Mouse (Mus musculus) stomach, postnatal 0 days (tissue): ENCODE results near the gene Tshz3. TPM values are rescaled to one million over a fixed set of nuclear protein-coding genes. Genes with fewer than 3 reads are reported as not detected.

Experiments
- ATAC-seq: fragments of 200-750 bp; cut with Nextera tagmentation; 2 replicates; pipeline ENCODE4 v1.8.0; 2017; ENCODE audit not compliant: low FRiP score, low TSS enrichment
- DNase-seq: peaks from one replicate; pipeline ENCODE4 v3.0.0-alpha.2; 2016; ENCODE audit warnings: low spot score
- H3K27ac ChIP-seq: fragments of 300-500 bp; sonication (generic); replicated peaks from 2 replicates; pipeline ENCODE4 v1.5.1; 2014; ENCODE audit warnings: mild to moderate bottlenecking, control low read depth
- H3K27me3 ChIP-seq: fragments of 300-500 bp; sonication (generic); 2 replicates; pipeline ENCODE4 v1.6.1; 2014; ENCODE audit warnings: low read length; ENCODE audit not compliant: control insufficient read depth, insufficient read depth
- H3K36me3 ChIP-seq: fragments of 300-500 bp; sonication (generic); 2 replicates; pipeline ENCODE4 v1.6.1; 2014; ENCODE audit warnings: low read length, mixed read lengths; ENCODE audit not compliant: control insufficient read depth, insufficient read depth
- H3K4me1 ChIP-seq: fragments of 300-500 bp; sonication (generic); replicated peaks from 2 replicates; pipeline ENCODE4 v1.6.1; 2014; ENCODE audit warnings: antibody characterized with exemption; ENCODE audit not compliant: control insufficient read depth, insufficient read depth
- H3K4me2 ChIP-seq: fragments of 300-500 bp; sonication (generic); replicated peaks from 2 replicates; pipeline ENCODE4 v1.6.1; 2014; ENCODE audit warnings: low read depth, mild to moderate bottlenecking, control low read depth, moderate library complexity
- H3K4me3 ChIP-seq: fragments of 300-500 bp; sonication (generic); 2 replicates; pipeline ENCODE4 v1.5.1; 2014; ENCODE audit warnings: low read depth, low read length, control low read depth
- H3K9ac ChIP-seq: fragments of 300-500 bp; sonication (generic); 2 replicates; pipeline ENCODE4 v1.6.1; 2014; ENCODE audit warnings: mild to moderate bottlenecking, low read length, control low read depth, mixed read lengths
- H3K9me3 ChIP-seq: fragments of 300-500 bp; sonication (generic); 2 replicates; pipeline ENCODE4 v1.6.1; 2016; ENCODE audit warnings: low read length; ENCODE audit not compliant: control insufficient read depth
- CTCF ChIP-seq: IDR thresholded peaks from 2 replicates; pipeline ENCODE4 v1.5.1; 2016; ENCODE audit warnings: antibody characterized with exemption, low read depth, mild to moderate bottlenecking, moderate library complexity
- EP300 ChIP-seq: optimal IDR thresholded peaks from 2 replicates; pipeline ENCODE3; 2016; ENCODE audit warnings: antibody characterized with exemption
- WGBS: fragments of 180-500 bp; shearing (Covaris S2); extraction: QIAGEN DNeasy Blood & Tissue Kit; methylation state at CpG from one replicate; pipeline ENCODE4 v1.1.7; 2014; 5-methylcytosine and 5-hydroxymethylcytosine counted together
- polyA plus RNA-seq: library from polyadenylated mRNA; unstranded; fragments of >200 nt; fragmentation: Nextera tagmentation; extraction: Ambion mirVana; gene quantifications from 2 replicates; pipeline ENCODE4 v1.2.1, GENCODE M21; 2015

Tshz3 gene
- polyA plus RNA-seq, 1 experiment from 2014 or later = 4.3 TPM

DNA sequence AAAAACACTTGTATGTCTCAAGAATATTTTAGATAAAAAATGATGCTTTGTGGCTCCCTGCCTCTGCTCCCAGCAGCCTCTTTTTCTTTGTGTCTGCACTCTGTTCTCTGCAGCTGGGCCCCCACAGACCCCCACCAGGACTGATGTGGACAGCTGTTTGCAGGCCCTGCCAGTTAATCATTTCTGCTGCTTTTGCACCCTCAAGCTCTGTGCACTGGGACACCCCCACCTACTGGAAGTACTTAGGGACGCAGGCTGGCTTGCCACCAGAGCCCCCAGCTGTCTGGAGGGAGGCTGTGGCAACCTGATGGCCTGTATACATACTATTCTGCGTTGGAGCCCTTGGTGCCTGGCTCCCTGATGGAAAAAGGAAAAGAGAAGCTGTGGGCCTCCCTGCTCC, 11.3 kb downstream of the Tshz3 start:
- Histone ChIP-seq H3K4me2 (no peak overlapping the region), H3K4me1 (no peaks in the 10 kb centered on the region), H3K9ac (no peak overlapping the region), H3K27ac (0 out of 2 replicates have a peak overlapping the region, but pooled peaks have one; percentile 4), H3K4me3 (no peak overlapping the region), H3K36me3 (no peaks in the 10 kb centered on the region), H3K9me3 (no peaks in the 10 kb centered on the region), H3K27me3 (no peaks in the 10 kb centered on the region)
- peak; percentile 53 for DNase-seq
- TF ChIP-seq EP300 (no peak), CTCF (peak; percentile 76)
- WGBS = 28% methylated on average over 2 of the region's 2 CpGs
- peak; percentile 68 for ATAC-seq

DNA sequence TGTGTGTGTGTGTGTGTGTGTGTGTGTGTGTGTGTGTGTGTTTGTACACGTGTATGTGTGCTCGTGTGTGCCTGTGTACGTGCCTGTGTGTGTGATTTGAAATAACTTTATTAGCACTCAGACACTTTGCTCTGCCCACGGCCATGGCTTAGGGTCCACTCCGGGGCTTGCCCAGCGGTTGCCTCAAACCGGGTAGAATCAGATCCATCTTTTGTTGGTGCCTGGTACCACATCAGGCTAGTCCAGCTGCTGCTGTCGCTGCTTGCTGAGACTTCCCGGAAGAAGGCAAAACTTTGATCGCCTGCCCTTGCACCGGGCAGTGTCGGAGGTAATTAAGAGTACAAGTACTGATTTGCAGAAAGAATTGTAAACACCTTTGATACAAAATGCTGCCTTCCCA, 12.1 kb downstream of the Tshz3 start:
- Histone ChIP-seq H3K27me3 (no peaks in the 10 kb centered on the region), H3K9me3 (no peaks in the 10 kb centered on the region), H3K4me3 (no peak overlapping the region), H3K4me1 (no peaks in the 10 kb centered on the region), H3K4me2 (0 out of 2 replicates have a peak overlapping the region, but pooled peaks have one; percentile 23), H3K27ac (no peak overlapping the region), H3K9ac (no peak overlapping the region), H3K36me3 (no peaks in the 10 kb centered on the region)
- ATAC-seq = no peak
- no peak for DNase-seq
- TF ChIP-seq EP300 (no peak), CTCF (no peak)
- WGBS = 24% methylated on average over 12 of the region's 12 CpGs

DNA sequence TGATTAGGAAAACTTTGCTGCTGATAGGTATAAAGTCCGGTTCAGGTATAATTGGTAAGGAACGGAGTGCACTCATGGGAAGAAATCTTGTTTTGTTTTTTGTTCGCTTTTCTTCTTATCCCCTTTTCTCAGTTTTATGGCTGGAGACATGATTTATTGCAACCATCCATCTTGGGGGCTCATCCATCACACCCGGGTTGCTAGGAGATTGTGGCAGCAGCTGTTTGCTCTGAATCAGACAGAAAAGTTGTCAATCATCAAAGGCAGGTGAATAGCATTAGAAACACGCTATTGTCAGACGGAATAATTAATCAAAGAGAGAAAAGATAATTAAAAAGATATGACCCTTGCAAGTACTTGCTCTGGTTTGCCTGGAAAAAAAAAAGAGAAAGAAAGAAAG, 12.5 kb downstream of the Tshz3 start:
- Histone ChIP-seq H3K4me1 (no peaks in the 10 kb centered on the region), H3K9me3 (no peaks in the 10 kb centered on the region), H3K36me3 (no peaks in the 10 kb centered on the region), H3K27ac (no peak overlapping the region), H3K4me3 (no peak overlapping the region), H3K9ac (no peak overlapping the region), H3K4me2 (no peak overlapping the region), H3K27me3 (no peaks in the 10 kb centered on the region)
- no peak for DNase-seq
- no peak for ATAC-seq
- TF ChIP-seq EP300 = no peak
- WGBS = 38% methylated on average over 6 of the region's 6 CpGs

DNA sequence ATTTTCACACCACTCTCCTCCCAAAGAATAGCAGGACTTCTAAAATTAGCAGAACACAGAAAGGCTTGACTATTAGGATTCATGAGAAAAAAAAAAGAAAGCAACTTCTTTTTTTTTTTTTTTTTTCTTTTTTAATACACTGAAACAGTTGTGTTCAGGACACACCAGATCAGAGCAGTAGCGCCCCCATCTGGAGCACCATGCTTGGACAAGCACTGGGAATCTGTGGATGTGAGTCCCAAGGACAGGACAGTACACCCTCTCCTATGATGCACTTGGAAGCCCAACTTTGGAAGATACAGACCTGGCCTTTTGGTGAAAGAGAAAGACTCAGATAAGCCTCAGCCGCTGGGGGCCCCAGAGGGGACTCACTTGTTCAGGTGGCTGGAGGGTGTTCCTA, 13.8 kb downstream of the Tshz3 start:
- no peak overlapping the region for H3K9ac ChIP-seq
- H3K9me3 ChIP-seq = no peaks in the 10 kb centered on the region
- no peaks in the 10 kb centered on the region for H3K27me3 ChIP-seq
- H3K27ac ChIP-seq = no peak overlapping the region
- DNase-seq (no peak), ATAC-seq (no peak)
- H3K4me2 ChIP-seq = no peak overlapping the region
- no peak overlapping the region for H3K4me3 ChIP-seq
- WGBS = 75% methylated on average over 2 of the region's 2 CpGs
- H3K4me1 ChIP-seq = no peaks in the 10 kb centered on the region
- H3K36me3 ChIP-seq = no peaks in the 10 kb centered on the region
- TF ChIP-seq CTCF = peak; percentile 49
- TF ChIP-seq EP300 = no peak

DNA sequence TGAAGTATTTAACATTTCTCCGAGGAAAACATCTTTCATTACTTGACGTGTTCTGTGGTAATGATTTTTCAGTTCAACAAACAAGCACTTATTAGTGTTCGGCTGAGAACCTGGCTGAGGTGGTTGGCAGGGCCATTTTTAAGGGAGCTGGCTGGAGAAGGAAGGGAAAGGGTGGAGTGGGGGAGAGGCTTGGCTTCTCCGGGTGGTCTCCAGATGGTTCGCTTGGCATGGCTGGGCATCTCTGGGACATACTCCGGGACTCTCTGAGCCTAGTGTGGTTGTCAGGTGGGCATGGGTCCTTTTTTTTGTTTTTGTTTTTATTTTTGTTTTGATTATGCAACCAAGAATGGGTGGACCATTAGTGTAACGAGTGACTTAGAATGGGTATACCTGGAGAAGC, 16.4 kb downstream of the Tshz3 start:
- ATAC-seq (no peak), DNase-seq (no peak)
- no peak overlapping the region for H3K27ac ChIP-seq
- H3K4me3 ChIP-seq = no peak overlapping the region
- H3K4me1 ChIP-seq = no peaks in the 10 kb centered on the region
- no peak for TF ChIP-seq CTCF
- no peak for TF ChIP-seq EP300
- H3K9ac ChIP-seq = no peak overlapping the region
- 60% methylated on average over 7 of the region's 7 CpGs for WGBS
- no peaks in the 10 kb centered on the region for H3K36me3 ChIP-seq
- H3K9me3 ChIP-seq = no peaks in the 10 kb centered on the region
- no peaks in the 10 kb centered on the region for H3K27me3 ChIP-seq
- H3K4me2 ChIP-seq = no peak overlapping the region

DNA sequence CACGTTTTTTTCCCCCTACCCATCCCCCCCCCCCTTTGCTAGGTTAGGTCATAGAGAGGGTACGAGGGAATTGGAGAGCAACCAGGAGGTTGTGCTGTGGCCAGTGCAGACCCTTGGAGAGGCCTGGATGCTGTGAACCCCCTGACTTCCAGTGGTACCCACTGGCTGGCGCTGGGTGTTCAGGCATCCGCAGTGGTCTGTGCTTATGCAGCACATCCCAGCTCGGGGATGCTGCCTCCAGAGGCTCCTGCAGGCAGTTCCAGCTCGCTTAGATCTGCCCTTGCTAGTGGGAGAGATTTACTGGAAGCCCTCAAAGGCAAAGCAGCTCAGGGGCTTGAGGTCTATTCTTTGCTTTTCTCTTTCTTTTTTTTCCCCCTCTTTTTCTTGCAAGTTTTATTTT, 19.3 kb downstream of the Tshz3 start:
- no peak overlapping the region for H3K4me3 ChIP-seq
- no peak overlapping the region for H3K9ac ChIP-seq
- TF ChIP-seq CTCF = peak; percentile 51
- TF ChIP-seq EP300 = no peak
- no peaks in the 10 kb centered on the region for H3K9me3 ChIP-seq
- no peaks in the 10 kb centered on the region for H3K27me3 ChIP-seq
- no peaks in the 10 kb centered on the region for H3K36me3 ChIP-seq
- 49% methylated on average over 6 of the region's 6 CpGs for WGBS
- H3K4me2 ChIP-seq = no peak overlapping the region
- H3K4me1 ChIP-seq = no peaks in the 10 kb centered on the region
- no peak for ATAC-seq
- DNase-seq = no peak
- H3K27ac ChIP-seq = 0 out of 2 replicates have a peak overlapping the region, but pooled peaks have one; percentile 24
